Mouse (Mus musculus) heart, postnatal 4 days (tissue): ENCODE results near the gene Klhl31. TPM values are rescaled to one million over a fixed set of nuclear protein-coding genes. Genes with fewer than 3 reads are reported as not detected.

Experiments
- DNase-seq: peaks from one replicate; pipeline ENCODE4 v3.0.0; 2021
- total RNA-seq, 2 experiments: library from RNA; stranded (reverse); gene quantifications; 2 replicates each; pipeline ENCODE4 v1.2.3; 2021

Gene Klhl31
- total RNA-seq, 2 experiments from 2014 or later, result 94.8 to 96.7 TPM

GRCm38 (mm10) chr9:77624171-77624570 is 12.1 kb upstream of the Klhl31 start:
- DNase-seq, result no peak

- DNase-seq, result peak; percentile 56
Observed at GRCm38 (mm10) chr9:77628676-77629075, 7.6 kb upstream of the Klhl31 start.

GRCm38 (mm10) chr9:77629708-77630107 is 6.6 kb upstream of the Klhl31 start:
- DNase-seq, result peak; percentile 14

GRCm38 (mm10) chr9:77630764-77631163 is 5.5 kb upstream of the Klhl31 start:
- no peak for DNase-seq

GRCm38 (mm10) chr9:77632432-77632831 is 3.9 kb upstream of the Klhl31 start:
- no peak for DNase-seq

- no peak for DNase-seq
Observed at GRCm38 (mm10) chr9:77636003-77636402, 297 bp upstream of the Klhl31 start.

GRCm38 (mm10) chr9:77637357-77637756 is 1.1 kb downstream of the Klhl31 start:
- peak; percentile 57 for DNase-seq

- no peak for DNase-seq
Observed at GRCm38 (mm10) chr9:77645176-77645575, 8.9 kb downstream of the Klhl31 start.

- no peak for DNase-seq
Observed at GRCm38 (mm10) chr9:77651847-77652246, 15.5 kb downstream of the Klhl31 start.

GRCm38 (mm10) chr9:77653907-77654306 is 17.6 kb downstream of the Klhl31 start:
- no peak for DNase-seq

GRCm38 (mm10) chr9:77655181-77655934 is 19.1 kb downstream of the Klhl31 start:
- DNase-seq, result peak; percentile 31

GRCm38 (mm10) chr9:77655935-77656288 is 19.6 kb downstream of the Klhl31 start:
- DNase-seq, result peak; percentile 65

- DNase-seq, result no peak
Observed at GRCm38 (mm10) chr9:77662917-77663316, 26.6 kb downstream of the Klhl31 start.

GRCm38 (mm10) chr9:77670095-77670494 is 33.8 kb downstream of the Klhl31 start:
- DNase-seq, result no peak

- DNase-seq, result no peak
Observed at GRCm38 (mm10) chr9:77671004-77671403, 34.7 kb downstream of the Klhl31 start.

GRCm38 (mm10) chr9:77673218-77673617 is 36.9 kb downstream of the Klhl31 start:
- no peak for DNase-seq

GRCm38 (mm10) chr9:77673986-77674385 is 37.7 kb downstream of the Klhl31 start:
- no peak for DNase-seq

GRCm38 (mm10) chr9:77684938-77685337 is 48.6 kb downstream of the Klhl31 start:
- no peak for DNase-seq

- peak; percentile 43 for DNase-seq
Observed at GRCm38 (mm10) chr9:77685825-77686500, 49.7 kb downstream of the Klhl31 start.

GRCm38 (mm10) chr9:77692707-77693106 is 56.4 kb downstream of the Klhl31 start:
- peak; percentile 16 for DNase-seq

GRCm38 (mm10) chr9:77693405-77693804 is 57.1 kb downstream of the Klhl31 start:
- no peak for DNase-seq

GRCm38 (mm10) chr9:77695586-77695985 is 59.3 kb downstream of the Klhl31 start:
- DNase-seq, result no peak

- no peak for DNase-seq
Observed at GRCm38 (mm10) chr9:77703476-77703875, 67.2 kb downstream of the Klhl31 start.

GRCm38 (mm10) chr9:77704108-77704507 is 67.8 kb downstream of the Klhl31 start:
- DNase-seq, result no peak
